In genomic region chr7:141335682-141336081, GRCm38 (mm10) we compare ENCODE assay signal across 18 mouse cellular contexts. TPM values are rescaled to one million over a fixed set of nuclear protein-coding genes. Genes with fewer than 3 reads are reported as not detected.
A peak's percentile ranks its signal among the peaks of the same experiment; 100 is the strongest.
DNase-seq lines count a peak whose midpoint lies in the region; ATAC-seq and TF ChIP-seq lines count a peak whose summit lies in the region.
"Had no signal": no experiment of that assay in that cellular context is flagged by ENCODE, and none has a peak within 500 bp of the region (broad histone marks: within the 10 kb centered on the region; RNA-seq: fewer than 3 reads in every experiment).

No protein-coding gene starts in this region.

- no peak overlapping the region for H3K27ac ChIP-seq in hindbrain, postnatal 0 days
- no peak overlapping the region for H3K27ac ChIP-seq in hindbrain, embryonic 10.5 days
- H3K27ac ChIP-seq in midbrain, embryonic 10.5 days (replicated peaks): no peak overlapping the region
- H3K27ac ChIP-seq: embryonic facial prominence, embryonic 10.5 days; hindbrain, embryonic 13.5 days; macrophage; midbrain, embryonic 13.5 days; stomach, embryonic 15.5 days had no signal

- H3K4me2 ChIP-seq in hindbrain, postnatal 0 days (ENCODE audit: low read depth, low read length): no peak overlapping the region
- H3K4me2 ChIP-seq: hindbrain, embryonic 13.5 days; midbrain, embryonic 13.5 days; stomach, embryonic 15.5 days had no signal

- 76% methylated on average over 4 of the region's 4 CpGs for WGBS in hindbrain, postnatal 0 days
- WGBS in hindbrain, embryonic 10.5 days: 91% methylated on average over 4 of the region's 4 CpGs
- WGBS in midbrain, embryonic 10.5 days: 91% methylated on average over 4 of the region's 4 CpGs

- 0 out of 2 replicates have a peak, but pooled peaks cover 3% of the 10 kb centered on the region for H3K4me1 ChIP-seq in hindbrain, postnatal 0 days (ENCODE audit: insufficient read depth, low read length)
- peaks cover 32% of the 10 kb centered on the region for H3K4me1 ChIP-seq in hindbrain, embryonic 10.5 days (replicated peaks)
- peaks cover 22% of the 10 kb centered on the region for H3K4me1 ChIP-seq in midbrain, embryonic 10.5 days

- no peaks in the 10 kb centered on the region for H3K9me3 ChIP-seq in hindbrain, postnatal 0 days (ENCODE audit: low read length)
- no peaks in the 10 kb centered on the region for H3K9me3 ChIP-seq in hindbrain, embryonic 10.5 days
- no peaks in the 10 kb centered on the region for H3K9me3 ChIP-seq in midbrain, embryonic 10.5 days (replicated peaks)
- H3K9me3 ChIP-seq: embryonic facial prominence, embryonic 10.5 days; G1E; hindbrain, embryonic 13.5 days; midbrain, embryonic 13.5 days; stomach, embryonic 15.5 days had no signal

- H3K4me3 ChIP-seq in hindbrain, postnatal 0 days (ENCODE audit: low read length): no peak overlapping the region
- H3K4me3 ChIP-seq in hindbrain, embryonic 10.5 days: no peak overlapping the region
- H3K4me3 ChIP-seq in midbrain, embryonic 10.5 days: no peak overlapping the region
- H3K4me3 ChIP-seq: embryonic facial prominence, embryonic 10.5 days; hindbrain, embryonic 13.5 days; midbrain, embryonic 13.5 days; stomach, embryonic 15.5 days had no signal

- H3K27me3 ChIP-seq in hindbrain, postnatal 0 days (ENCODE audit: insufficient read depth, low read length): no peaks in the 10 kb centered on the region
- peaks cover 33% of the 10 kb centered on the region for H3K27me3 ChIP-seq in hindbrain, embryonic 10.5 days (ENCODE audit: insufficient read depth, poor library complexity, severe bottlenecking)
- H3K27me3 ChIP-seq in midbrain, embryonic 10.5 days (ENCODE audit: low read depth, poor library complexity, severe bottlenecking): peaks cover 33% of the 10 kb centered on the region
- H3K27me3 ChIP-seq: stomach, embryonic 15.5 days had no signal

- DNase-seq in hindbrain, postnatal 0 days (ENCODE audit: low spot score): peak; percentile 35
- DNase-seq in hindbrain, embryonic 10.5 days (ENCODE audit: low spot score): no peak
- DNase-seq in brain, adult 2 months (ENCODE audit: low read depth, low spot score): peak; percentile 85
- peak; percentile 60 for DNase-seq in cerebellum, adult 11 months
- DNase-seq in cerebellum, postnatal 14 days: peak; percentile 71 to 73
- no peak for DNase-seq in midbrain, embryonic 10.5 days (ENCODE audit: low spot score)
- DNase-seq: heart, adult 18-20 months; lung, adult 2 months had no signal

- no peak for TF ChIP-seq CTCF in hindbrain, postnatal 0 days (IDR thresholded peaks at IDR 0.05; ENCODE audit: low read depth)

- H3K9ac ChIP-seq in hindbrain, postnatal 0 days (replicated peaks; ENCODE audit: low read length): no peak overlapping the region
- H3K9ac ChIP-seq: hindbrain, embryonic 13.5 days; midbrain, embryonic 13.5 days; stomach, embryonic 15.5 days had no signal

- H3K36me3 ChIP-seq in hindbrain, postnatal 0 days (ENCODE audit: insufficient read depth, low read length): peaks cover 12% of the 10 kb centered on the region; the same call in 1 of the 2 replicates
- peaks cover 43% of the 10 kb centered on the region for H3K36me3 ChIP-seq in hindbrain, embryonic 10.5 days
- H3K36me3 ChIP-seq in midbrain, embryonic 10.5 days: peaks cover 46% of the 10 kb centered on the region

- 0 out of 2 replicates have a peak, but pooled peaks have one; percentile 48 for ATAC-seq in hindbrain, postnatal 0 days
- ATAC-seq in CD4-positive, CD25-positive, alpha-beta regulatory T cell, adult 4 months: no peak
- ATAC-seq: forebrain, embryonic 14.5 days; intestine, postnatal 0 days; midbrain, embryonic 13.5 days had no signal

RNA-seq across cellular contexts. Expression of gene Eps8l2, which starts 3.0 kb away (rescaled TPM):
- 1.6 and 3.9 TPM in 2 replicates for total RNA-seq in hindbrain, postnatal 0 days (2014; rRNA removed)
- 1.5 and 2.4 TPM in 2 replicates for polyA plus RNA-seq in hindbrain, postnatal 0 days (2015; fragmentation: Nextera tagmentation; extraction: Ambion mirVana)
- 6.7 and 6.8 TPM in 2 replicates for polyA plus RNA-seq in hindbrain, embryonic 10.5 days (2016; fragmentation: Nextera tagmentation; extraction: Ambion mirVana)
- not detected for polyA plus RNA-seq in CD4-positive, CD25-positive, alpha-beta regulatory T cell, adult 4 months (2017; shearing (Covaris generic))
- polyA plus RNA-seq in midbrain, embryonic 10.5 days (2016; fragmentation: Nextera tagmentation; extraction: Ambion mirVana): 3.4 and 3.8 TPM in 2 replicates
- polyA plus RNA-seq: G1E, macrophage had no signal

RNA-seq across cellular contexts. Expression of gene Tmem80, which starts 8.1 kb away (rescaled TPM):
- 31.6 and 36.4 TPM in 2 replicates for total RNA-seq in hindbrain, postnatal 0 days (2014; rRNA removed)
- polyA plus RNA-seq in hindbrain, postnatal 0 days (2015; fragmentation: Nextera tagmentation; extraction: Ambion mirVana): 42.0 and 44.9 TPM in 2 replicates
- 53.7 and 57.8 TPM in 2 replicates for polyA plus RNA-seq in hindbrain, embryonic 10.5 days (2016; fragmentation: Nextera tagmentation; extraction: Ambion mirVana)
- polyA plus RNA-seq in CD4-positive, CD25-positive, alpha-beta regulatory T cell, adult 4 months (2017; shearing (Covaris generic)): 10 to 100 TPM; 28.5 to 52.5 TPM
- polyA plus RNA-seq in midbrain, embryonic 10.5 days (2016; fragmentation: Nextera tagmentation; extraction: Ambion mirVana): 52.2 and 58.1 TPM in 2 replicates

RNA-seq across cellular contexts. Expression of gene Deaf1, which starts 8.2 kb away (rescaled TPM):
- total RNA-seq in hindbrain, postnatal 0 days (2014; rRNA removed): 218 and 220 TPM in 2 replicates
- polyA plus RNA-seq in hindbrain, postnatal 0 days (2015; fragmentation: Nextera tagmentation; extraction: Ambion mirVana): 200 and 237 TPM in 2 replicates
- polyA plus RNA-seq in hindbrain, embryonic 10.5 days (2016; fragmentation: Nextera tagmentation; extraction: Ambion mirVana): 56.8 and 71.6 TPM in 2 replicates
- 10 to 100 TPM; 24.5 to 29.1 TPM for polyA plus RNA-seq in CD4-positive, CD25-positive, alpha-beta regulatory T cell, adult 4 months (2017; shearing (Covaris generic))
- polyA plus RNA-seq in midbrain, embryonic 10.5 days (2016; fragmentation: Nextera tagmentation; extraction: Ambion mirVana): 57.4 and 67.2 TPM in 2 replicates

RNA-seq across cellular contexts. Expression of gene Drd4, which starts 43.9 kb away (rescaled TPM):
- total RNA-seq in hindbrain, postnatal 0 days (2014; rRNA removed): 0.54 and 0.94 TPM in 2 replicates
- 0.73 and 0.79 TPM in 2 replicates for polyA plus RNA-seq in hindbrain, postnatal 0 days (2015; fragmentation: Nextera tagmentation; extraction: Ambion mirVana)
- 0.34 and 0.35 TPM in 2 replicates for polyA plus RNA-seq in hindbrain, embryonic 10.5 days (2016; fragmentation: Nextera tagmentation; extraction: Ambion mirVana)
- polyA plus RNA-seq in CD4-positive, CD25-positive, alpha-beta regulatory T cell, adult 4 months (2017; shearing (Covaris generic)): not detected
- polyA plus RNA-seq in midbrain, embryonic 10.5 days (2016; fragmentation: Nextera tagmentation; extraction: Ambion mirVana): 0.32 and 0.62 TPM in 2 replicates
- total RNA-seq: gastrocnemius, adult 18-20 months; heart, adult 18-20 months had no signal
- polyA plus RNA-seq: G1E; lung, adult 2 months; macrophage had no signal

RNA-seq across cellular contexts. Expression of gene Taldo1, which starts 56.3 kb away (rescaled TPM):
- total RNA-seq in hindbrain, postnatal 0 days (2014; rRNA removed): 156 and 200 TPM in 2 replicates
- 252 and 258 TPM in 2 replicates for polyA plus RNA-seq in hindbrain, postnatal 0 days (2015; fragmentation: Nextera tagmentation; extraction: Ambion mirVana)
- 336 and 378 TPM in 2 replicates for polyA plus RNA-seq in hindbrain, embryonic 10.5 days (2016; fragmentation: Nextera tagmentation; extraction: Ambion mirVana)
- 100 to 1,000 TPM; 309 to 337 TPM for polyA plus RNA-seq in CD4-positive, CD25-positive, alpha-beta regulatory T cell, adult 4 months (2017; shearing (Covaris generic))
- 339 and 342 TPM in 2 replicates for polyA plus RNA-seq in midbrain, embryonic 10.5 days (2016; fragmentation: Nextera tagmentation; extraction: Ambion mirVana)

Comparison
In these comparisons a context has a peak if more than half of its experiments do, and no peak if none do; other contexts are left out.
1. DNase-seq: peak in hindbrain, postnatal 0 days (single experiment), brain, adult 2 months (single experiment), cerebellum, adult 11 months (single experiment) and cerebellum, postnatal 14 days (2 of 2); none in hindbrain, embryonic 10.5 days (single experiment) and midbrain, embryonic 10.5 days (single experiment).